Mouse (Mus musculus) embryonic facial prominence, embryonic 10.5 days (tissue): ENCODE data around the gene Sf3b6. TPM values are rescaled to one million over a fixed set of nuclear protein-coding genes. Genes with fewer than 3 reads are reported as not detected.
A peak's percentile ranks its signal among the peaks of the same experiment; 100 is the strongest.
"Not testable (repeated sequence)": the region's sequence is repeated elsewhere in the genome, so short reads cannot be mapped to it uniquely, and the experiment has no call there.

Experiments used
- DNase-seq: peaks from one replicate; pipeline ENCODE4 v3.0.0-alpha.2; 2017; ENCODE audit warnings: low spot score
- H3K27ac ChIP-seq: fragments of 300-500 bp; sonication (generic); replicated peaks from 2 replicates; pipeline ENCODE4 v1.5.1; 2016; ENCODE audit warnings: mild to moderate bottlenecking
- H3K27me3 ChIP-seq: fragments of 300-500 bp; sonication (generic); replicated peaks from 2 replicates; pipeline ENCODE4 v1.6.1; 2016; ENCODE audit warnings: low read depth, mild to moderate bottlenecking; ENCODE audit not compliant: poor library complexity, severe bottlenecking
- H3K36me3 ChIP-seq: fragments of 300-500 bp; sonication (generic); replicated peaks from 2 replicates; pipeline ENCODE4 v1.6.1; 2016; ENCODE audit warnings: mild to moderate bottlenecking, moderate library complexity
- H3K4me1 ChIP-seq: fragments of 300-500 bp; sonication (generic); 2 replicates; pipeline ENCODE4 v1.6.1; 2016
- H3K4me3 ChIP-seq: fragments of 300-500 bp; sonication (generic); 2 replicates; pipeline ENCODE4 v1.5.1; 2016; ENCODE audit warnings: mild to moderate bottlenecking, moderate library complexity
- H3K9me3 ChIP-seq: fragments of 300-500 bp; sonication (generic); 2 replicates; pipeline ENCODE4 v1.6.1; 2016; ENCODE audit warnings: mild to moderate bottlenecking
- WGBS: fragments of 180-500 bp; shearing (Covaris S2); methylation state at CpG from one replicate; pipeline ENCODE4 v1.1.7; 2016; 5-methylcytosine and 5-hydroxymethylcytosine counted together
- polyA plus RNA-seq: library from polyadenylated mRNA; unstranded; fragments of >200 nt; fragmentation: Nextera tagmentation; extraction: Ambion mirVana; gene quantifications from 2 replicates; pipeline ENCODE4 v1.2.1, GENCODE M21; 2016

The Sf3b6 gene
- polyA plus RNA-seq, 1 experiment from 2014 or later, result 299 TPM

DNA sequence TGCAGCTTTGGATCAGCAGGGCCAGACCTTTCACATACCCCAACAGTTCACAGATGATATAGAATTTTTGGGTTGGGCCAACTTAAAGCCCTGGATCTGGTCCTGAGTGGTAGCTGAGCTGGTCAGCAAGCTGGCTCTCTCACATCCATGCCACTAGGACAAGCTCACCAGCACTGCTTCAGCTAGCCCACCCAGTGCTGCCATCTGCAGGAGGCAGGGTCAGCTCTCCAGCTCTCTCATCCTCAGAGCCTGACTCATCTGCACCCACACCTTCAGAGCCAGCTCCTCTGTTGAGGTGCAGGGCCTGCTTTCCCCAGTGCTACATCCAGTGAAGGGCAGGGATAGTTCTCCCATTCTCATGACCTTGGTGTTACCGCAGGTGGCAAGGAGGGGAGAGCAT, 23.6 kb upstream of the Sf3b6 start:
- Histone ChIP-seq H3K36me3 (no peaks in the 10 kb centered on the region), H3K27ac (no peak overlapping the region), H3K9me3 (no peaks in the 10 kb centered on the region), H3K4me1 (peaks cover 8% of the 10 kb centered on the region), H3K27me3 (no peaks in the 10 kb centered on the region), H3K4me3 (no peak overlapping the region)
- 72% methylated on average over 1 of the region's 1 CpGs for WGBS
- peak; percentile 30 for DNase-seq

DNA sequence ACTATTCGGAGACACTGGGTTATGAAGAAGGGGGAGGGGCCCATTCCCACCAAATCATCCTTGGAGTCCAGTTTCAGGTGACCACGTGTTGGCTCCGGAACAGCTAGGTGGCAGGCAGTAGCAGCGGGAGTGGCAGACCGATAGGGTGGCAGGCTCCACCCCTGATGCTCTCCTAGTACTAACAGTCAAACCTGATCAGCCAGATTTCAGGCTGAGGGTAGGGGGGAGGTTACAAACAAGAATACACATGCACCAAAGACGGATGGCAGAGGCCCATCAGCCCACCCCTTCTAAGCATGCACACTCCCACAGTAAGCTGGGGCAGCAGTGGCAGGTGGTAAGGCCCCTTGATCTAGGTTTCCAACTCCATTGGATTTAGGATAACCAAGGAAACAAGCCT, 19.9 kb upstream of the Sf3b6 start:
- WGBS, result 77% methylated on average over 6 of the region's 6 CpGs
- DNase-seq, result peak; percentile 14
- H3K27me3 ChIP-seq, result not testable (repeated sequence)

DNA sequence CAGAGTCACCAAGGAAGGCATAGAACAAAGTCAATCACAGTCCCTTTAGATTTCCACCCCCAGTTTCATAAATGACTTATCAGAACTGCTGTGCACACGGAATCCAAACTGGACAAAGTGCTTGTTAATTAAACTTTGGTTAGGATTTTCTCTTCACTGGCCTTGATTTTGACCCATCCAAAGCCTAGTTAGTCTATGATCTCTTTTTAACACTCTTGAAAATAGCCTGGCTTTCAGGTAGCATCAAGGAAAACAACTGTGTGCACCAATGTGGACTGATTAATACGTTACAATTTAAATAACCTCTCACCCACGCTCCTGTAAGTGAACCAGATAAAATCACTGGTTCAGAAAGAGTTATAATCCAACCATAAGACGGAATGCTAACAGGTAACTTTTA, 6.3 kb upstream of the Sf3b6 start:
- no peaks in the 10 kb centered on the region for H3K9me3 ChIP-seq
- H3K4me1 ChIP-seq, result no peaks in the 10 kb centered on the region
- no peak overlapping the region for H3K4me3 ChIP-seq
- H3K27me3 ChIP-seq, result no peaks in the 10 kb centered on the region
- WGBS, result 81% methylated on average over 4 of the region's 4 CpGs
- DNase-seq, result no peak
- H3K27ac ChIP-seq, result no peak overlapping the region
- no peaks in the 10 kb centered on the region for H3K36me3 ChIP-seq

More for the DNA sequence above, 19.9 kb upstream of the Sf3b6 start:
- not testable (repeated sequence) for H3K36me3 ChIP-seq, H3K27ac ChIP-seq, H3K4me3 ChIP-seq, H3K4me1 ChIP-seq
- H3K9me3 ChIP-seq, result peaks cover 10% of the 10 kb centered on the region; the same call in 1 of the 2 replicates

DNA sequence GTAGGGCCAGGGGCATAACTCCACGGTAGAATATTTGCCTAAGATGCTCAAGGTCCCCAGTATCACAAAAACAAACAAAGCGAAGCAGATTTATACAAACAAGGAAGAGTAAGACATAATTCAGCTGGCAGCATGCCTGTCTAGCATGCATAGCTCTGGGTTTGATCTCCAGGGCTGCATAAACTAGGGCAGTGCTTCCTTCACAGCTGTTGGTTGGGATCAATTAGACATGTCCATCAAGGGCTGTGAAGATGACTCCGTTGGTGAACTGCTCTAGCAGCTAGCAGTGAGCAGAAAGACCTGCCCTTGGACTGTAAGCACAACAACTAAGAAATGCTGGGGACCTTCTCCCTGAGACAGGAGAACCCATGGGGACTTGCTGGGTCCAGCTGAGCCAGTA, 5.6 kb upstream of the Sf3b6 start:
- Histone ChIP-seq H3K4me1 (peaks cover 3% of the 10 kb centered on the region), H3K27ac (no peak overlapping the region), H3K9me3 (no peaks in the 10 kb centered on the region), H3K36me3 (no peaks in the 10 kb centered on the region), H3K27me3 (no peaks in the 10 kb centered on the region), H3K4me3 (no peak overlapping the region)
- DNase-seq, result no peak
- 68% methylated on average over 3 of the region's 3 CpGs for WGBS

DNA sequence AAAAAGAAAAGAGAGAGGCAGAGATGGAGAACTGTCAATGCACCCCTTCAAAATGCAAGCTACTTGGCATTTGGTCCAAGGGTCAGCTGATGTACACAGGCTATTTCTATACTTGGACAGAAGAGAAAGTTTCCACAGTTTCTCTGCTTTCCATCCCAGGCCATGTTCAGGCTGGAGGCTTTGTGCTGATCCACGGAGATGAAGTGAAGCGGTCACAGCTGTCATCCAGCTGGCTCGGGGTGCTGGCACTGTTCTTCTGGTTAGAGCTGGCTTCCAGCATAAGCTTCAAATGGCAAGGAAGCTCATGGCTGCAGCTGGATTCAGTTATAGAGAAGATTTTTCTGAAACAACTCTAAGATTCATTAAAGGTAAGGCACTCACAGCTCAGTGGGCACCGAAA, 3.7 kb upstream of the Sf3b6 start:
- no peak for DNase-seq
- Histone ChIP-seq H3K4me3 (no peak overlapping the region), H3K4me1 (peaks cover 15% of the 10 kb centered on the region), H3K27ac (no peak overlapping the region), H3K36me3 (no peaks in the 10 kb centered on the region), H3K9me3 (no peaks in the 10 kb centered on the region), H3K27me3 (no peaks in the 10 kb centered on the region)
- WGBS, result 87% methylated on average over 4 of the region's 4 CpGs

DNA sequence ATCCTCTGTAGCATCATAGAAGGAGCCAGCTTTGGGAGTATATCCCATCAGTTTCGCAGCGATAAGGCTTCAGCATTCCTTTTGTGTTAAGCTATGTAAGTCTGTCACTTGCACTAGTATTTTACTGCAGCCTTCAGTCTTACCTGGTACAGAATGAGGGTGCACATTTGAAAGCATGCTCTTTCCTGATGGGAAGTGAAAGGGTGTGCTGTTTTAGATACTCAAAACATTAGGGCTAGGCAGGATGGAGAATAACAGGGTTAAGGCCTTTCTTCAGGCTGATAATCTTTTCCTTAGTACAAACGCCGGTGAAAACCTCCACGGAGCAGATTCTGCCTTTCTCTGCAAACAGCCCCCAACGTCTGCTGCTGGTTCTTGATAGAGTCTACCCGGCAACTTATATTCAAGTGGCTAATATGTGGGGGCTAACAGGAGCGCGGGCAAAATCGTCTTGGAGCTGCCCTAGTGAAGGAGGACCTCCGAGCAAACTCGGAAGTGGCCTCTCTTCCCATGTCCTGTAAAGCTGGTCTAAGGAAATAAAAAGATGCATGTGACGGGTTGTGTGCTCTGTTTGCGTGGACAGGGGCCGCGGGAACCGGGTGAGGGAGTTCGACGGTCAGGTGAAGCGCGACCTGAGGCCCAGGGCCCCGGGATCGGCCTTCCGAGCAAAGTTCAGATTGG, 524 bp upstream of the Sf3b6 start:
- no peak for DNase-seq
- H3K9me3 ChIP-seq, result no peaks in the 10 kb centered on the region
- H3K4me1 ChIP-seq, result peaks cover 17% of the 10 kb centered on the region
- 11% methylated on average over 24 of the region's 24 CpGs for WGBS
- peaks cover 25% of the 10 kb centered on the region for H3K36me3 ChIP-seq
- no peaks in the 10 kb centered on the region for H3K27me3 ChIP-seq
- H3K4me3 ChIP-seq, result peak overlapping the region; percentile 66
- H3K27ac ChIP-seq, result peak overlapping the region; percentile 87

DNA sequence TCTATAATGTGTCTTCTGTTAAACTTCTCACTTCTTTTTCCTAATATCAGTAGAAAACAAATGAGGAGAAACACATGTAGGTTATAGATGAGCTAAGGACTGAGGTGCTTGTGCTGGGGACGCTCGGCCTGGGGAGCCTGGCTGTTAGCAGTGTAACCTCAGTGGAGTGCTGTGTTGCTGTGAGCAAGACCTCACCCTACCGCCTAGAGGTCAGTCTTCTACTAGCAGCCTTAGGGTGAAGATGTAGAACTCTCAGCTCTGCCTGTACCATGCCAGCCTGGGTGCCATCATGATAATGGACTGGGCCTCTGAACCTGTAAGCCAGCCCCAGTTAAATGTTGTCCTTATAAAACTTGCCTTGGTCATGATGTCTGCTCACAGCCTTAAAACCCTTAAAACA, 9.9 kb downstream of the Sf3b6 start:
- H3K4me3 ChIP-seq, result no peak overlapping the region
- no peaks in the 10 kb centered on the region for H3K9me3 ChIP-seq
- no peak for DNase-seq
- 78% methylated on average over 3 of the region's 3 CpGs for WGBS
- peaks cover 85% of the 10 kb centered on the region for H3K36me3 ChIP-seq
- H3K27me3 ChIP-seq, result no peaks in the 10 kb centered on the region
- H3K4me1 ChIP-seq, result no peaks in the 10 kb centered on the region
- no peak overlapping the region for H3K27ac ChIP-seq

DNA sequence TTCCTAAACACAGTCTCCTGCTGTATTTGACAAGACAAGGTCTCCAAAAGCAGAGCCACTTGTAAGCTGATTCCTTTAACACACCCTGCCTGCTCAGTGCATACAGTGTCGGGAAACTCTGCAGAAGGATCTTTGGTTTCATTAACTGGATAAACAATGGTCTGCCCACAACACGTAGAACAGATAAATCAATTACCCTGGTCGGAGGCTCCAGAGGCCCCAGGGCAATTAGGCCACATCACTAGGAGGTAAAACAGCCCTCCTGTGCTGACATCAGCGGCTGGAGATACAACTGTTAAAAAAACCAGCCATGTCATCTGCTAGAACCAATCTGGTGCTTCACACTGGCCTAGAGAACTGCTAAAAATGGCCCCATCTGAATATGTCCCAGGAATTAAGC, 19.6 kb downstream of the Sf3b6 start:
- WGBS, result 38% methylated on average over 4 of the region's 4 CpGs
- Histone ChIP-seq H3K4me1 (peaks cover 17% of the 10 kb centered on the region), H3K27ac (no peak overlapping the region), H3K4me3 (no peak overlapping the region), H3K9me3 (no peaks in the 10 kb centered on the region), H3K36me3 (peaks cover 10% of the 10 kb centered on the region), H3K27me3 (peaks cover 24% of the 10 kb centered on the region)
- DNase-seq, result no peak

DNA sequence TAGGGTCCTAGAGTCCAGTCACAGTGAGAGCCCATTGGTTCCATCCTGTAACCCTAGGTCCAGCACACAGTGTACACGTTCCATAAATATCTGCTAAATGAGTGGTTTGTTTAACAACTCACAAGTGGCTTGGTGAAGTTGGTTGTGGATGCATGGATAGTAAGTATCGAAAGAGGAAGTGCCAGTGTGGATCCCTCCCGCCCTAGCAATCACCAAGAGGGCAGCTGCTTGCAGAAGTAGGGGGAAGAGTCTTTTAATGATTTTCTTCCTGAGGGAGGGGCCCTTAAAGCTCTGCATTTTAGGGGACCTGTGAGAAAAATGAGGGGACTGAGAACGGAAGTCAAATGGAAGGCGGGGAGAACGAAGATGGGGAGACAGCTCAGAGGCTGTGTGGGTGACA, 22.7 kb downstream of the Sf3b6 start:
- Histone ChIP-seq H3K27ac (no peak overlapping the region), H3K4me1 (peaks cover 29% of the 10 kb centered on the region), H3K4me3 (no peak overlapping the region), H3K36me3 (no peaks in the 10 kb centered on the region), H3K27me3 (peaks cover 32% of the 10 kb centered on the region), H3K9me3 (no peaks in the 10 kb centered on the region)
- DNase-seq, result no peak
- WGBS, result 57% methylated on average over 6 of the region's 6 CpGs

DNA sequence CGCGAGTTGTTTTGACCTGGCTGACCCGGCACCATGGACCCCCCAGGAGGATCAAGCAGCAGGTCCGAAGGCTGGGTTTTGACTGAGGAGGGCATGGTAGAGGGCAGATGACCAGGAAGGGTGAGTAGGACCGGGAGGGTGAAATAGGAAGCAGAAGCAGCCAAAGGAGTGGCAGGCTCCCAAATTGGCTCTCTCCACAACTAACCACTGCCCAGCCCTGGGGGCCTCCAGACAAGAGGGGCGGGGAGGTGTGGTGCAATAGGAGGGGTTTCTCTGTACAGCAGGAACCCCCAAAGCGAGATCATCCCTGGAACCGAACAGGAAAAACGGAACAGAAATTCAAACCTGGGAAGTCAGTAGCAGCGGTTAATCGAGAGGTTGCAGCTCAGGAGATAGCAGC, 23.4 kb downstream of the Sf3b6 start:
- WGBS, result under 1% methylated on average over 11 of the region's 11 CpGs
- Histone ChIP-seq H3K4me1 (peaks cover 29% of the 10 kb centered on the region), H3K27ac (peak overlapping the region; percentile 82), H3K27me3 (peaks cover 32% of the 10 kb centered on the region), H3K36me3 (no peaks in the 10 kb centered on the region), H3K9me3 (no peaks in the 10 kb centered on the region), H3K4me3 (peak overlapping the region; percentile 88)
- no peak for DNase-seq

DNA sequence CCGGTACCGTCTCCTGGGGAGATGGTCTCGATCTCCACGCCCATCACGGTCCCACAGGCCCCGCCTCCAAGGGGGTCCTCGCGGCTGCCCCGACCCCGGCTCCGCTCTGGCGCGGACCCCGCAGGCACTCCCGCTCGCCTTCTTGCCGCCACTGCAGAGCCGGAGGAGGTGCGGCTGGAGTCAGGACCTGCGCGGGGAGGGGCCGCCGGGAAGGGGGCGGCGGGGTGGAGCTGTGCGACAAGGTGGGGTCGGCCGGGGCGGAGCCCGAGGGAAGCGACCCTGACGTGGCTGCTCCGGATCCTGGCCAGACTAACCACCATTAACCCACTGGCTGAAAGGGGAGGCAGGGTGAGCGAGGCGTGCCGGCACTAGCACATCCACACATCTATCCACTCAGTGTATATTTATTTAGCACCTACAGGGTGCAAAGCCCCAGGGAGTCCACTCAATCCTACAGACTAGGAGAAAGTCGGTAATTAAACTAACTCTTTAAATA, 24.1 kb downstream of the Sf3b6 start, which contains the start of gene Fkbp1b:
Gene Fkbp1b, minus strand, starts transcription at position 200 of the 496 bp plus-strand sequence.
- Histone ChIP-seq H3K27me3 (peaks cover 32% of the 10 kb centered on the region), H3K27ac (peak within 1 kb of the TSS; percentile 82), H3K36me3 (0 out of 2 replicates have a peak, but pooled peaks cover 2% of the 10 kb centered on the region), H3K4me3 (peak within 1 kb of the TSS; percentile 88), H3K9me3 (no peaks in the 10 kb centered on the region), H3K4me1 (peaks cover 29% of the 10 kb centered on the region)
- peak; percentile 88 for DNase-seq
- under 1% methylated on average over 37 of the region's 37 CpGs for WGBS

DNA sequence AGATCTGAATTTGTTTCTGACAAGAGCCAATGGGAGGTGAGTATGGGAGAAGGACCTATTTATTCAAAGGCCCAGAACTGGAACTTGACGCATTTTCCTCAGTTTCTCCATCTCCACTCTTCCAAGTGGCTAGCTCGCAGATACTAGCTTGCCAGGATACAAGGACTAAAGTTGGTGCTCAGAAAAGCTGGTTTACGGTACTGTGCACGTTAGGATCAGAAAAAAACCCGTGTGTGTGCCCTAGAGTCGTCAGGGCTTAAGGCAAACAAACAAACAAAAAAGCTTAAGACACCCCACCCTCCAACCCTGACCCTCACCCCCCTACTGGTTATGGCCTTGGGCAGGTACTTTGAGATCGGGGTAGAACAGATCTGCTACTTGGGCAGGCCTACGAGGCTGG, 25.1 kb downstream of the Sf3b6 start:
- no peak for DNase-seq
- Histone ChIP-seq H3K4me1 (peaks cover 29% of the 10 kb centered on the region), H3K27ac (no peak overlapping the region), H3K4me3 (peak overlapping the region; percentile 88; the same call in 1 of the 2 replicates), H3K27me3 (peaks cover 32% of the 10 kb centered on the region), H3K9me3 (no peaks in the 10 kb centered on the region), H3K36me3 (peaks cover 6% of the 10 kb centered on the region; the same call in 1 of the 2 replicates)
- 87% methylated on average over 8 of the region's 8 CpGs for WGBS

DNA sequence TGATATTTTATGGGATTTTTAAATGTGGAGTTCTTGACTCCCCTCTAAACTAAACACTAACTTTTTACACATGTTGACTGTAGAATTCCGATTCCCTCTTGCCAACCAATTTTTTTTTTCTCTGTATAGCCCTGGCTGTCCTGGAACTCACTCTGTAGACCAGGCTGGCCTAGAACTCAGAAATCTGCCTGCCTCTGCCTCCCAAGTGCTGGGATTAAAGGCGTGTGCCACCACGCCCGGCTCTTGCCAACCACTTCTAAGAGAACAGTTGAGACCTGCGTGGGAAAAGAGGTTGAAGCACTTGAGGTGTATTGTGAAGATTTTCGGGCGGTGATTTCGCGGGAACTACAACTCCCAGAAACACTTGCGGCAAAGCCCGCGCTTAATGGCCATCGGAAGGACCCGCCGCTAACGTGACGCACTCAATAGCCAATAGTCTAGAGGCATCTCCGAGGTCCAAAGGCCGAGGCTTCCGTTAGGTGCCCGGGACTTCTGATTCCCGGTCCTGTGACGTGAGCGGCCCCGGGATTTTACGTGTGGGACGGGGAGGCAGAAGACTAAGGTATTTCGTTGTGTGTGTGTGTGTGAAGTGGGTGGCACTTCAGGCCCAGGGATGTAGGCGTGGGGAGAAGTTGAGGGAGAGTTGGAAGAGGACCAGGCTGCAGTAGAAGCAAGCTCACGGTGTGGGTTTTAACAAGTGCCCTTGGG, 25.7 kb downstream of the Sf3b6 start, which contains the start of gene Wdcp:
Gene Wdcp, plus strand, starts transcription at position 414 of the 708 bp plus-strand sequence.
- Histone ChIP-seq H3K4me1 (peaks cover 29% of the 10 kb centered on the region), H3K27ac (peak within 1 kb of the TSS; percentile 82), H3K36me3 (peaks cover 7% of the 10 kb centered on the region; the same call in 1 of the 2 replicates), H3K4me3 (peak within 1 kb of the TSS; percentile 88), H3K9me3 (no peaks in the 10 kb centered on the region), H3K27me3 (peaks cover 32% of the 10 kb centered on the region)
- under 1% methylated on average over 30 of the region's 30 CpGs for WGBS
- DNase-seq, result peak; percentile 92
